Mouse (Mus musculus) spleen, postnatal 0 days (tissue): ENCODE data around the gene Ghrhr. TPM values are rescaled to one million over a fixed set of nuclear protein-coding genes. Genes with fewer than 3 reads are reported as not detected.

Experiments used
- polyA plus RNA-seq: library from polyadenylated mRNA; unstranded; fragments of >200 nt; fragmentation: Nextera tagmentation; extraction: Ambion mirVana; gene quantifications from 2 replicates; pipeline ENCODE4 v1.2.1, GENCODE M21; 2015

Gene Ghrhr
- polyA plus RNA-seq, result 0.25 and 0.36 TPM in 2 replicates

DNA sequence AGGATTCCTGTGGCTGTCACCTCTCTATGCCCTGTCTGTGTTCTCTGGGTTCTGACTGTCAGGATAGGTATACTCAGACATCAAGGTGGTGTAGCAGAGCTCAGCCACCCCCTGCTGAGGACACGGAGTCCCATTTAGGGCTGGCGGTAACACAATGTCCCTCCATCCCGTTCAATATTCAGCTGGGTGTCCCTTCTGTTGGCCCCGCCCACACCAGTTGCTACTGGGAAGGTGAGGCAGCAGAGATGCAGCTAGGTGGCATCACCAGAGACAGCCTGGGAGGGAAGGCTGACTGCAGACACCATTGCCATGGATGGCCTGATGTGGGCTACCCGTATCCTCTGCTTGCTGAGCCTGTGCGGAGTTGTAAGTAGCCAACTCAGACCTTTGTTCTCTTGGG is at the start of gene Ghrhr:
Ghrhr (plus strand) TSS at position 220 of the 400 bp plus-strand sequence.

DNA sequence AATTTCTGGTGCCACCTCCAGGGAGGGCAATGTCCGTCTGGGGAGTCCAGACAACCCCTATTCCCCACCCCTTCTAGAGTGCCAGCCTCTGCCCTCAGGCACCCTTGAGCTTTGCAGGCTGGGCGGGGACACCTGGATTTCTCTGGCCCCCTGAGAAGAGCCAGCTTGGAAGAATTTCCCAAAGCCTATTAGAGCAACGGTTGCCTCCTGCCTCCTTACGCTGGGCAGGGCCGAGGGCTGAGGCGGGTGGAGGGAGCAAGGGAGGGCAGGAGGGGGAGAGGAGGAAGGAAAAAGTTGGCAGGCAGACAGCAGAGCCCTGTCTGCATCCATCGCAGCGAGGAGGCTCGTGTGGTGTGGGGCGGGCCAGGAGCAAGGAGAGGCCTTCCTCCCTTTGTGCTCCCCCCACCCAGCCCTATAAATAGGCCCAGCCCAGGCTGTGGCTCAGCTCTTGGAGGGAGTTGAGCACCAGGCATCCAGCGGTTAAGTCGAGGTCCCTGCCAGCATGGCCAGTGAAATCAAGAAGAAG is 40.0 kb upstream of the Ghrhr start, which contains the start of gene Aqp1:
Aqp1 (plus strand) TSS at position 444 of the 526 bp plus-strand sequence.

Other genes starting within 250 kb of the Ghrhr start
- not detected in 2 replicates for gene Crhr2, start 243.3 kb upstream of the Ghrhr start, polyA plus RNA-seq
- 0.14 TPM in 1 of 2 replicates, not detected in the other for gene Inmt, start 201.3 kb upstream of the Ghrhr start, polyA plus RNA-seq
- 1.9 and 2.2 TPM in 2 replicates for gene Mindy4, start 172.9 kb upstream of the Ghrhr start, polyA plus RNA-seq
- 278 and 303 TPM in 2 replicates for gene Aqp1, start 39.9 kb upstream of the Ghrhr start, polyA plus RNA-seq
- 0.08 and 0.13 TPM in 2 replicates for gene Adcyap1r1, start 75.7 kb downstream of the Ghrhr start, polyA plus RNA-seq